Mouse (Mus musculus): Measurements from ENCODE around the gene Lhb. TPM values are rescaled to one million over a fixed set of nuclear protein-coding genes. Genes with fewer than 3 reads are reported as not detected.
"Not testable (repeated sequence)": the region's sequence is repeated elsewhere in the genome, so short reads cannot be mapped to it uniquely, and the experiment has no call there.

The Lhb gene
- polyA plus RNA-seq, 1 experiment from 2014 or later, result not detected

DNA sequence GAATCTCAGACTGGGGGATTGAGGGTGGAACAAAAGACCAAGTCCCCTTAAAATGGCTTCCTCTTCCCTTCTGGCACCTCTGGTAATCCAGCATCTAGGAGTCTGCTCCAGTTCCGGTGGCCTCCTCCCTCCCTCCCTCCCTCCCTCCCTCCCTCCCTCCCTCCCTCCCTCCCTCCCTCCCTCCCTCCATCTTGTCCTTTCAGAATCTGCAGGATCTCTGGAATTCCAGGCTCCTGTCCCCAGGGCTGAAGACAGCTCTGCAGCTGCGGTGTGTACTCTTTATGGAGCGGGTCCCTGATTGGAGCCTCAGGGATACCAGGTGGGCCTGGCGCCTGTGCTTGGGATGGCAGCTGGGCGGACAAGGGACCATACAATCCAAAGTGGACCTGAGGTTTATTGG is 40.7 kb downstream of the Lhb start:
- Histone ChIP-seq H3K4me3 (peak overlapping the region; percentile 87), H3K9me3 (no peaks in the 10 kb centered on the region), H3K27me3 (ENCODE audit: poor library complexity, severe bottlenecking) (no peaks in the 10 kb centered on the region), H3K36me3 (replicated peaks) (peaks cover 82% of the 10 kb centered on the region), H3K4me1 (peaks cover 62% of the 10 kb centered on the region), H3K27ac (peak overlapping the region; percentile 95)
- no peak for DNase-seq (ENCODE audit: extremely low spot score, low spot score)
- 67% methylated on average over 5 of the region's 5 CpGs for WGBS

DNA sequence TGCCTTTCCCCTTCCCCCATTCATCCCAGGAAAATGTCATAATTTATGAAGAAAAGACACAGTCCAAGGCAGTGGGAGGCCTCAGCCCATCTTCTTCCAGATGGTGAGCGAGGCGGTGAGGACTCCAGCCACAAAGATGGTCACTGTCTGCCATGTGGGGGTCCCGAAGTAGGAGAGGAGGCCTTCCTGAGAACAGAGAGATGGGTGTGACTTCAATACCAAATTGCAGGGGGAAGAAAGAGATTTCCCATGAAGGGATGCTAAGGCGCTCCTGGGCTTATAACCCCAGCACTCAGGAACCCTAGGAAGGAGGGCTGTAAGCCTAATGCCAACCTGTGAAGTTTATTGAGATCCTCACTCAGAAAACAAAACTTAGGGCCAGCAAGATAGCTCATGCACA is 41.2 kb downstream of the Lhb start:
- Histone ChIP-seq H3K36me3 (replicated peaks) (peaks cover 77% of the 10 kb centered on the region), H3K9me3 (no peaks in the 10 kb centered on the region), H3K4me3 (0 out of 2 replicates have a peak overlapping the region, but pooled peaks have one; percentile 87), H3K27me3 (ENCODE audit: poor library complexity, severe bottlenecking) (no peaks in the 10 kb centered on the region), H3K4me1 (peaks cover 60% of the 10 kb centered on the region), H3K27ac (peak overlapping the region; percentile 95)
- DNase-seq (ENCODE audit: extremely low spot score, low spot score), result no peak
- 89% methylated on average over 4 of the region's 4 CpGs for WGBS

DNA sequence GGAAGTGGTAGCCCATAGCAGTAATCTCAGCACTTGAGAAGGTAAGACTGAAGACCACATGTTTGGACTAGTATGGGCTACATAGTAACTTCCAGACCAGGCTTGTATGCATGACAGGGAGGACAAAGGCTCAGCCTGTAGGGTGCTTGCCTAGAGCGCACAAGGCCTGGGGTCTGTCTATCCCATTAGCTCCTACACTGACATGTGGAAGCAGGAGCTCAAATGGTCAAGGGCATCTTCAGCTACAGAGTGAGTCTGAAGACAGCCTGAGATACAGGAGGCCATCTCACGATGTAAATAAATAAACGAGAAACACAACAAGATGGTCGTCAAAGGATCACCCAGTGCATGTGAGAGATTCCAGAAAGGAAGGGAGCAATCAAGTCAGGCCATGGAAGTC is 41.7 kb downstream of the Lhb start:
- peaks cover 60% of the 10 kb centered on the region for H3K4me1 ChIP-seq
- H3K4me3 ChIP-seq, result no peak overlapping the region
- peaks cover 72% of the 10 kb centered on the region for H3K36me3 ChIP-seq (replicated peaks)
- WGBS, result 90% methylated on average over 4 of the region's 4 CpGs
- no peak overlapping the region for H3K27ac ChIP-seq
- H3K9me3 ChIP-seq, result no peaks in the 10 kb centered on the region
- no peaks in the 10 kb centered on the region for H3K27me3 ChIP-seq (ENCODE audit: poor library complexity, severe bottlenecking)
- no peak for DNase-seq (ENCODE audit: extremely low spot score, low spot score)

DNA sequence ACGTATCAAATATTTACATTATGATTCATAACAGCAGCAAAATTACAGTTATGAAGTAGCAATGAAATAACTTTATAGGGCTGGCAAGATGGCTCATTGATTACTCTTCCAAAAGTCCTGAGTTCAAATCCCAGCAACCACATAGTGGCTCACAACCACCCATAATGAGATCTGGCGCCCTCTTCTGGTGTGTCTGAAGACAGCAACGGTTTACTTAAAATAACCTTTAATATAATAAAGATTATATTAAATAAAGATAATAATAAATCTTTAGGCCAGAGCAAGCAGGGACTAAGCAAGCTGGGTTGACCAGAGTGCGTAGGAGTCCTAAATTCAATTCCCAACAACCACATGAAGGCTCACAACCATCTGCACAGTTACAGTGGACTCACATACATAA is 42.2 kb downstream of the Lhb start:
- peaks cover 56% of the 10 kb centered on the region for H3K4me1 ChIP-seq
- H3K36me3 ChIP-seq (replicated peaks), result peaks cover 66% of the 10 kb centered on the region
- H3K9me3 ChIP-seq; H3K4me3 ChIP-seq; DNase-seq (ENCODE audit: extremely low spot score, low spot score); H3K27ac ChIP-seq; H3K27me3 ChIP-seq (ENCODE audit: poor library complexity, severe bottlenecking): not testable (repeated sequence)
- 78% methylated on average over 4 of the region's 4 CpGs for WGBS

DNA sequence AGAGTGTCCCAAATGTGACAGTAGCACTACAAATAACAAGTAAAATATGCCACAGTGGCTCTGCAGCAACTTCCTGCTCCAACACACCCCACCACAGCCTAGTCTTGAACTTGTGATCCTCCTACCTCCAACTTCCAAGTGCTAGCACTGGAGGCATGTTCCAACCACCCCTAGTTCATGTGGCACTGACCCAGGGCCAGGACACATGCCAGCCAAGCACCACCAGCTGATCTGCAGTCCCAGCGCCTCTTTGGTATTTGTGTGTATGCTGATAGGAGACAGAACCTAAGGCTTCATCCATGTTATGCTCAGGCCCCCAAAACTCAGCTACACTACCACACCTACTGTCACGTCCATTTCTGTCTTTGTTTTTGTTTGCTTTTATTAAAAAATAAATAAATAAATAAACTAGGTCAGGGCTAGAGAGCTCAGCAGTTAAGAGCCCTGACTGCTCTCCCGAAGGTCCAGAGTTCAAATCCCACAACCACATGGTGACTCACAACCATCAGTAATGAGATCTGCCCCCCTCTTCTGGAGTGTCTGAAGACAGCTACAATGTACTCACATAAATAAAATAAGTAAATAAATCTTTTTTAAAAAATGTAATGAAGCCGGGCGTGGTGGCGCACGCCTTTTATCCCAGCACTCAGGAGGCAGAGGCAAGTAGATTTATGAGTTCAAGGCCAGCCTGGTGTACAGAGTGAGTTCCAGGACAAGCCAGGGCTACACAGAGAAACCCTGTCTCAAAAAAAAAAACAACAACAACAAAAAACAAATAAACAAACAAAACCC is 43.6 kb downstream of the Lhb start:
- Histone ChIP-seq H3K4me1 (peaks cover 47% of the 10 kb centered on the region), H3K27me3 (ENCODE audit: poor library complexity, severe bottlenecking) (no peaks in the 10 kb centered on the region), H3K9me3 (no peaks in the 10 kb centered on the region), H3K36me3 (replicated peaks) (peaks cover 57% of the 10 kb centered on the region), H3K4me3 (no peak overlapping the region), H3K27ac (no peak overlapping the region)
- no peak for DNase-seq (ENCODE audit: extremely low spot score, low spot score)
- 94% methylated on average over 7 of the region's 7 CpGs for WGBS

DNA sequence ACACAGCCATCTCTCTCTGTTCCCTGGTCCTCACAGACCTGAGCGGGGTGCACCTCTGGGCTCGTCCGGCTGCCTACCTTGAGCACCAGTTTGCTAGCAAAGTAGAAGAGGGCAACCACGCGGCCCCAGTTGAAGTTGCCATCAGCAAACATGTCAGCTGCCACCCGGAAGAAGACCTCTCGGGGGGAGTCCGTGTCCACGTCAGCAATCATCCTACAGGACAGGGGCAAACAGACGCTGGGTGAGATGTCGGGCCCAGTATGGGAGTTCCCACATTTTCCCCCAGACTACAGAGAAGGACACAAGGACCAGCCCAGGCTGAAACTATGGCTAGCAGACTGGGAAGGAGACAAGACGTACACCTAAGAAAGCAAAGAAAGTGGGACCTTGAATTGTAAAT is 44.5 kb downstream of the Lhb start:
- H3K4me3 ChIP-seq, result peak overlapping the region; percentile 96
- H3K36me3 ChIP-seq (replicated peaks), result peaks cover 57% of the 10 kb centered on the region
- H3K9me3 ChIP-seq, result no peaks in the 10 kb centered on the region
- DNase-seq (ENCODE audit: extremely low spot score, low spot score), result no peak
- 96% methylated on average over 12 of the region's 12 CpGs for WGBS
- H3K4me1 ChIP-seq, result peaks cover 44% of the 10 kb centered on the region
- no peak overlapping the region for H3K27ac ChIP-seq
- H3K27me3 ChIP-seq (ENCODE audit: poor library complexity, severe bottlenecking), result no peaks in the 10 kb centered on the region

DNA sequence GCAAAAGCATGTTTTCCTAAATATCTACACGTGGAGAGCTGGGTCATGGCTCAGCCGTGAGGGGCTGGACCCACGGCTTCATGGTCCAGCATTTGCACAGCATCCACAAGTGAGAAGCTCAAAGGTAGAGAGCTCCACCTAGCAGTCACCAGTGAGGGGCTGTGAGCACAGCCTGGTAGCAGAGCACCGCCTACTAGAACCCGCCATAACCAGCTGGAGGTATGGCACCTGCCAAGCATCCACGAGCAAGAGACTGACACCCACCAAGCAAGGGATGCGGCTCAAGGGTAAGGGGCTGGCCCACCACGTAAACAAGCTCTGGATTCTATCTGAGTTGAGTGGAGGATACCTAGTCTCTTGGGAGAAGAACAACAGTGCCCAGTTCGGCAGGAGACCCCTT is 44.9 kb downstream of the Lhb start:
- peaks cover 54% of the 10 kb centered on the region for H3K36me3 ChIP-seq (replicated peaks)
- peak overlapping the region; percentile 94 for H3K27ac ChIP-seq
- peaks cover 39% of the 10 kb centered on the region for H3K4me1 ChIP-seq
- H3K9me3 ChIP-seq, result no peaks in the 10 kb centered on the region
- no peak for DNase-seq (ENCODE audit: extremely low spot score, low spot score)
- peak overlapping the region; percentile 96 for H3K4me3 ChIP-seq
- H3K27me3 ChIP-seq (ENCODE audit: poor library complexity, severe bottlenecking), result no peaks in the 10 kb centered on the region
- 81% methylated on average over 9 of the region's 9 CpGs for WGBS

DNA sequence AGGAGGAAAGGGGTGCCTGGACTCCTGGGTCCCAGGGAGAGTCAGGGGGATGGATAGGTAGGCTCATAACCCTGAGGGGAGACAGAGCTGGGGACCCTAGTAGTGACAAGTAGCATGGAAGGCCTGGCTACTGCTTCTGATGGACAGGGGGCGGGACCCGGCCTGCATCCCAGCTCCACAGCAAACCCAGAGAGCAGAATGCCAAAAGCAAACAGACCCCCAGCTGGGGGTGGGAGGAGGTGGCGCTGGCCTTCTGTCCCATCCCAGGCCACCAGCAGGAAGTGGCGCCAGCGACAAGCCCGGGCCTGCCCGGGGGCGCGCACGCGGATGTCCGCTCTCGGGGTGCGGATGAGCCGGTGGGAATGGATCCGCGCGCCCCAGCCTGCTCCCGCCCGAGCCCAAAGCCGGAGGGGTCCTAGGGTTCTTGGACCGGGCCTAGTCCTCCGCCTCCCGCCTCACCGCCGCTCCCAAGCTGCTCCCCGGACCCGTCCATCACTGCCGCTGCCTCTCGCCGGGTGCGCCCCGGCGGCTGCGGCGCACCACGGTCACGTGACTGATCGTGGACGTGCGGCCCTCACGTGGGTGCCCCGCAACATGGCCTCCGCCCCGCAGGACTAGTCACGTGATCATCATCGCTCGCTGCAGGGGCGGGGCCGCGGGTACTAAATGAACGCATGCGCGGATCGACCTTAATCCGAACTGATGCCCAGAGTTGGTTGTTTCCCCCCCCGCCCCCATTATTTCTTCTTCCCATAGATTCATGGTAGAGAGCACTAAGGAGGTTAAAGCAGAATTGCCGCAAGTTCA is 45.9 kb downstream of the Lhb start, which contains the start of gene Bax:
Gene Bax (minus strand): TSS at position 616 of the 807 bp plus-strand sequence.
- peak; percentile 95 for DNase-seq (ENCODE audit: extremely low spot score, low spot score)
- Histone ChIP-seq H3K4me1 (peaks cover 30% of the 10 kb centered on the region), H3K27ac (peak within 1 kb of the TSS; percentile 94), H3K27me3 (ENCODE audit: poor library complexity, severe bottlenecking) (no peaks in the 10 kb centered on the region), H3K36me3 (replicated peaks) (peaks cover 44% of the 10 kb centered on the region), H3K9me3 (no peaks in the 10 kb centered on the region), H3K4me3 (peak within 1 kb of the TSS; percentile 96)
- under 1% methylated on average over 57 of the region's 58 CpGs for WGBS

DNA sequence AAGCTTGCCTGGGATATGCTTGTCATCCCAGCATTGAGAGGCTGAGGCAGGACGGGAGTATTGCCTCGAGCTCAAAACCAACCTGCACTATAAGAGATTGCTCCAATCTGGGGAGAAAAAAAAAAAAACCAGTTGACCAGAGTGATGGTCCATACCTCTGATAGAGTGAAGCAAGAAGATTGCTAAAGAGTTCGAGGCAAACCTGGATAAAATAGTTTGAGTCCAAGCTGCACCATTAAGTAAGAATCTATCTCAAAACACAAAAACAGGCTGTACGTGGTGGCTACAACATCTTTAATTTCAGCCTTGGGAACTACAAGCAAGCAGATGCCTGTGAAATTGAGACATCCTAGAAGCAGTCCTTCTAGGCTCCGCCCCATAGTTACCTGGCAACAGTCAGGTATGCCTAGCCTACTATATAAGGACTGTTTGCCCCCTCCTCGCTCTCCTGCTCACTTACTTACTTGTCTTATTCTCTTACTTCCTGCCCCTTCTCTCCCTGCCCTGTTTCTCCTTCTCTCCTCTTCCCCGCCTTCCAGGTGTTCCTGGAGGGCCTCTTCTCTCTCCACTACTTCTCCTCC is 46.6 kb downstream of the Lhb start:
- Histone ChIP-seq H3K36me3 (replicated peaks) (peaks cover 37% of the 10 kb centered on the region), H3K27me3 (ENCODE audit: poor library complexity, severe bottlenecking) (no peaks in the 10 kb centered on the region), H3K9me3 (no peaks in the 10 kb centered on the region), H3K4me1 (peaks cover 25% of the 10 kb centered on the region), H3K27ac (peak overlapping the region; percentile 94), H3K4me3 (peak overlapping the region; percentile 96)
- WGBS, result 30% methylated on average over 7 of the region's 7 CpGs
- DNase-seq (ENCODE audit: extremely low spot score, low spot score), result no peak

DNA sequence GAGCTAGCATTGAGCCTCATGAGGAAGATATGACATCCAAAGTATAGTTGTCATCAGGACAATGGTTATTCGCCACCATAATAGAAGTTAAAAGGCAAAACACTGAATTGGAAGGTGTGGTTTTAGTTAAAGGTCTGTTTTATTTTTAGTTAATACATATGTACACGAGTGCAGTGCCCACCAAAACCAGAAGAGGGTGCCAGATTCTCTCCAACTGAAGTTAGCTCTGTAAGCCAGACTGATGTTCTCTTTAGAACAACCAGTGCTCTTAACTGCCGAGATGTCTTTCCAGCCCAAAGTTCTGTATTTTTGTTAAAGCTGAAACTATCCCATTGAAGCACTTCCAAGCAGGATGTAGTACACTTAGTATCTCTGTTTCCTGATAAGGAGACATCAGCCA is 50.2 kb downstream of the Lhb start:
- no peak overlapping the region for H3K4me3 ChIP-seq
- WGBS, result 18% methylated on average over 3 of the region's 3 CpGs
- peak; percentile 55 for DNase-seq (ENCODE audit: extremely low spot score, low spot score)
- peaks cover 3% of the 10 kb centered on the region; the same call in 1 of the 2 replicates for H3K36me3 ChIP-seq (replicated peaks)
- no peaks in the 10 kb centered on the region for H3K27me3 ChIP-seq (ENCODE audit: poor library complexity, severe bottlenecking)
- H3K4me1 ChIP-seq, result peaks cover 14% of the 10 kb centered on the region
- no peaks in the 10 kb centered on the region for H3K9me3 ChIP-seq
- H3K27ac ChIP-seq, result no peak overlapping the region
